Mouse (Mus musculus): Measurements from ENCODE around the gene Ccdc33. TPM values are rescaled to one million over a fixed set of nuclear protein-coding genes. Genes with fewer than 3 reads are reported as not detected.

Gene Ccdc33
- polyA plus RNA-seq, 1 experiment, result 0.59 TPM

DNA sequence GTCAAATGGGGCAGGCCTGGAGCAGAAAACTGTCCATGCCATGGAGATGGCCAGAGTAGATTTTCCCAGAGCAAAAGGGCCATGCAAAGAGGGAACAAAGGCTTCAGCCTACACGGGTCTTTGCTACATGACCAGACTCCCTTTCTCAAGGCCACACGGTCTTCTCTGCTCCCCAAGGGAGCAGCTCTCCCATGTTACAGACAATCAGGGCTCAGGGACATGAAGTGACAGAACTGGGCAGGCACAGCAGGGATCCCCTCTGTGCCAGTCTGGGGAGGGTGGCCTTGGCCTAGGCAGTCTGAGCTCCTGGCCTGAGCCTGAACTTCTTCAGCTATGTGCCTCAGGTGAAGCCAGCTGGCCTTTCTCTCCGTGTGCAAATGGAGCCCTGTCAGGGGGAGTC lies 65.1 kb downstream of the Ccdc33 start:
- DNase-seq, result no peak
- 59% methylated on average over 3 of the region's 3 CpGs for WGBS
- Histone ChIP-seq H3K4me1 (ENCODE audit: control insufficient read depth, insufficient read depth, low read length) (no peaks in the 10 kb centered on the region; the same call in 1 of the 2 replicates), H3K4me3 (replicated peaks; ENCODE audit: insufficient read depth, low read depth, low read length) (no peak overlapping the region), H3K27ac (ENCODE audit: insufficient read depth, low read length) (no peak overlapping the region), H3K27me3 (ENCODE audit: control insufficient read depth, insufficient read depth, low read length) (no peaks in the 10 kb centered on the region)
- no peak for TF ChIP-seq POLR2A (IDR thresholded peaks at IDR 0.05; ENCODE audit: borderline replicate concordance, insufficient read depth, low read length)
- no peak for TF ChIP-seq CTCF (IDR thresholded peaks at IDR 0.05; ENCODE audit: borderline replicate concordance, insufficient read depth, low read depth, low read length)

GRCm38 (mm10) chr9:58053102-58053501 lies 65.5 kb downstream of the Ccdc33 start:
- Histone ChIP-seq H3K4me3 (replicated peaks; ENCODE audit: insufficient read depth, low read depth, low read length) (no peak overlapping the region), H3K27ac (ENCODE audit: insufficient read depth, low read length) (no peak overlapping the region), H3K4me1 (ENCODE audit: control insufficient read depth, insufficient read depth, low read length) (no peaks in the 10 kb centered on the region; the same call in 1 of the 2 replicates), H3K27me3 (ENCODE audit: control insufficient read depth, insufficient read depth, low read length) (no peaks in the 10 kb centered on the region)
- TF ChIP-seq POLR2A (IDR thresholded peaks at IDR 0.05; ENCODE audit: borderline replicate concordance, insufficient read depth, low read length) (no peak), CTCF (IDR thresholded peaks at IDR 0.05; ENCODE audit: borderline replicate concordance, insufficient read depth, low read depth, low read length) (peak; percentile 82)
- 35% methylated on average over 3 of the region's 3 CpGs for WGBS
- peak; percentile 62 to 70 for DNase-seq

- Histone ChIP-seq H3K27ac (ENCODE audit: insufficient read depth, low read length) (no peak overlapping the region), H3K4me1 (ENCODE audit: control insufficient read depth, insufficient read depth, low read length) (no peaks in the 10 kb centered on the region; the same call in 1 of the 2 replicates), H3K4me3 (replicated peaks; ENCODE audit: insufficient read depth, low read depth, low read length) (no peak overlapping the region), H3K27me3 (ENCODE audit: control insufficient read depth, insufficient read depth, low read length) (no peaks in the 10 kb centered on the region)
- DNase-seq, result no peak
- 87% methylated on average over 5 of the region's 5 CpGs for WGBS
- TF ChIP-seq CTCF (IDR thresholded peaks at IDR 0.05; ENCODE audit: borderline replicate concordance, insufficient read depth, low read depth, low read length) (0 out of 2 replicates have a peak, but pooled peaks have one; percentile 5), POLR2A (IDR thresholded peaks at IDR 0.05; ENCODE audit: borderline replicate concordance, insufficient read depth, low read length) (no peak)
These were observed 66.7 kb downstream of the Ccdc33 start for GRCm38 (mm10) chr9:58051937-58052336.

DNA sequence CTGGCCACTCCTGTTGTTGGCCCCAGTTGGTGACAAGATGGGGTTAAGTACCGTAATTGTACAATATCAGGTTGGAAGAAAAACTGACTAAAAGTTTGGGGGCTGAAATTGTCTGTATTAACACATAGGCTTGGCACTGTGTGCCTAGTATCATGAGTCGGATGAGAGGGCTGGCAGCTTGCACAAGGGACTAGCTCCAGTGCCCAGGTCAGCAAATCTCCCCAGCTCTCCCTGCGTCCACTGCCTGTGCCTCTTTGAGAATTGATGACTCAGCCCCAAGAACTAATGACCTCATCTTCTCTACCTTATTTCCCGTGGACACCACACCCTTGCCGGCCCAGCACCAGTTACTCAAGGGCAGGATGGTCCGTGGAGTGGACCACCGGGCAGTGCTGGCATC lies 68.8 kb downstream of the Ccdc33 start:
- Histone ChIP-seq H3K27me3 (ENCODE audit: control insufficient read depth, insufficient read depth, low read length) (no peaks in the 10 kb centered on the region), H3K27ac (ENCODE audit: insufficient read depth, low read length) (no peak overlapping the region), H3K4me3 (replicated peaks; ENCODE audit: insufficient read depth, low read depth, low read length) (no peak overlapping the region), H3K4me1 (ENCODE audit: control insufficient read depth, insufficient read depth, low read length) (no peaks in the 10 kb centered on the region; the same call in 1 of the 2 replicates)
- 56% methylated on average over 7 of the region's 7 CpGs for WGBS
- TF ChIP-seq CTCF (IDR thresholded peaks at IDR 0.05; ENCODE audit: borderline replicate concordance, insufficient read depth, low read depth, low read length), result no peak
- no peak for DNase-seq

- H3K4me3 ChIP-seq (replicated peaks; ENCODE audit: insufficient read depth, low read depth, low read length), result no peak overlapping the region
- H3K27ac ChIP-seq (ENCODE audit: insufficient read depth, low read length), result no peak overlapping the region
- H3K4me1 ChIP-seq (ENCODE audit: control insufficient read depth, insufficient read depth, low read length), result no peaks in the 10 kb centered on the region; the same call in 1 of the 2 replicates
- no peak for DNase-seq
- no peaks in the 10 kb centered on the region for H3K27me3 ChIP-seq (ENCODE audit: control insufficient read depth, insufficient read depth, low read length)
- 72% methylated on average over 6 of the region's 6 CpGs for WGBS
- TF ChIP-seq POLR2A (IDR thresholded peaks at IDR 0.05; ENCODE audit: borderline replicate concordance, insufficient read depth, low read length), result no peak
- TF ChIP-seq CTCF (IDR thresholded peaks at IDR 0.05; ENCODE audit: borderline replicate concordance, insufficient read depth, low read depth, low read length), result no peak
These were observed 69.4 kb downstream of the Ccdc33 start for GRCm38 (mm10) chr9:58049186-58049585.

- no peak overlapping the region for H3K4me3 ChIP-seq (replicated peaks; ENCODE audit: insufficient read depth, low read depth, low read length)
- WGBS, result 82% methylated on average over 6 of the region's 6 CpGs
- TF ChIP-seq CTCF (IDR thresholded peaks at IDR 0.05; ENCODE audit: borderline replicate concordance, insufficient read depth, low read depth, low read length) (no peak), POLR2A (IDR thresholded peaks at IDR 0.05; ENCODE audit: borderline replicate concordance, insufficient read depth, low read length) (no peak)
- DNase-seq, result no peak
- no peaks in the 10 kb centered on the region for H3K27me3 ChIP-seq (ENCODE audit: control insufficient read depth, insufficient read depth, low read length)
- no peaks in the 10 kb centered on the region; the same call in 1 of the 2 replicates for H3K4me1 ChIP-seq (ENCODE audit: control insufficient read depth, insufficient read depth, low read length)
- no peak overlapping the region for H3K27ac ChIP-seq (ENCODE audit: insufficient read depth, low read length)
These were observed 70.0 kb downstream of the Ccdc33 start for GRCm38 (mm10) chr9:58048621-58049020.

- WGBS, result 93% methylated on average over 10 of the region's 10 CpGs
- Histone ChIP-seq H3K27ac (ENCODE audit: insufficient read depth, low read length) (no peak overlapping the region), H3K4me3 (replicated peaks; ENCODE audit: insufficient read depth, low read depth, low read length) (no peak overlapping the region), H3K4me1 (ENCODE audit: control insufficient read depth, insufficient read depth, low read length) (no peaks in the 10 kb centered on the region), H3K27me3 (ENCODE audit: control insufficient read depth, insufficient read depth, low read length) (no peaks in the 10 kb centered on the region)
- TF ChIP-seq CTCF (IDR thresholded peaks at IDR 0.05; ENCODE audit: borderline replicate concordance, insufficient read depth, low read depth, low read length), result no peak
- no peak for TF ChIP-seq POLR2A (IDR thresholded peaks at IDR 0.05; ENCODE audit: borderline replicate concordance, insufficient read depth, low read length)
- no peak for DNase-seq
These were observed 71.6 kb downstream of the Ccdc33 start for GRCm38 (mm10) chr9:58047061-58047460.

GRCm38 (mm10) chr9:58045646-58046045 lies 73.0 kb downstream of the Ccdc33 start:
- WGBS, result 80% methylated on average over 4 of the region's 4 CpGs
- Histone ChIP-seq H3K4me3 (replicated peaks; ENCODE audit: insufficient read depth, low read depth, low read length) (no peak overlapping the region), H3K27ac (ENCODE audit: insufficient read depth, low read length) (no peak overlapping the region), H3K27me3 (ENCODE audit: control insufficient read depth, insufficient read depth, low read length) (no peaks in the 10 kb centered on the region), H3K4me1 (ENCODE audit: control insufficient read depth, insufficient read depth, low read length) (no peaks in the 10 kb centered on the region)
- TF ChIP-seq POLR2A (IDR thresholded peaks at IDR 0.05; ENCODE audit: borderline replicate concordance, insufficient read depth, low read length) (no peak), CTCF (IDR thresholded peaks at IDR 0.05; ENCODE audit: borderline replicate concordance, insufficient read depth, low read depth, low read length) (no peak)
- no peak for DNase-seq

Data from cerebellum, adult 2 months (tissue).